In the genomic region with DNA sequence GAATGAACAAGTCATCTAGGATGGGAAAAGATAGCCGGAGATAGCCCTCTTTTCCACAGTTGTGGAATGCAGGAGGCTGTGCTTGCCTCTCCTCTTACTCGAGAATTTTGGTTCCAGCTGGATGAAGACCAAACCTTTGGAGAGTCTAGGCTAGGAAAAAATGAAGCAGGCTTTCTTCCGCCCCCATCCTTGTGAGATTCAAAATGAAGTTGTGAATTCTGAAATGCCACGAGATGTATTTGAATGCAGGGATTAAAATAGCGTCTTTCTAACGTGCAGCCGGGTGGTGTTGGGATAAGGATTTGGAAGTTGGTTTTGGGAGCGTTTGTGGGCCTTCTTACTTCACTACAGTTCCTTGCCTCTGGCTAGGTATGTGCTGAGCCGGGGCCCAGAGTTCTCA, we compare ENCODE assay signal across 14 mouse cellular contexts. TPM values are rescaled to one million over a fixed set of nuclear protein-coding genes. Genes with fewer than 3 reads are reported as not detected.
DNase-seq lines count a peak whose midpoint lies in the region.
"Had no signal": no experiment of that assay in that cellular context is flagged by ENCODE, and none has a peak within 500 bp of the region (broad histone marks: within the 10 kb centered on the region; RNA-seq: fewer than 3 reads in every experiment).

No protein-coding gene starts in this region.

- DNase-seq in heart, adult 11 months = peak; percentile 22
- DNase-seq in heart, postnatal 36 days = no peak
- peak; percentile 90 for DNase-seq in brain, adult 2 months (ENCODE audit: low read depth, low spot score)
- DNase-seq in left cerebral cortex, adult 9 months (ENCODE audit: low spot score in 2 of 2) = peak; percentile 43 to 80
- DNase-seq in right cerebral cortex, postnatal 25 days = peak; percentile 52
- DNase-seq in spleen, adult 12 weeks (ENCODE audit: low spot score) = no peak
- no peak for DNase-seq in heart, postnatal 4 days
- DNase-seq: adrenal gland, postnatal 36 days; cerebellum, adult 11 months; cerebellum, adult 9-11 months; kidney, postnatal 36 days; lung, adult 2 months; lung, postnatal 14 days had no signal

- intact Hi-C loops in heart, postnatal 36 days (cut with DNase I) = no loop called here

RNA-seq across cellular contexts. Expression of a gene that starts 6.8 kb away (rescaled TPM):
- under 1 TPM in 1 of 2 experiments, not detected in 1; 0.14 TPM for total RNA-seq in heart, postnatal 36 days (2021)
- under 1 TPM; 0.52 to 0.60 TPM for total RNA-seq in heart, postnatal 4 days (2021)
- total RNA-seq: common myeloid progenitor, adult 5-6 weeks had no signal

Comparison
In these comparisons a context has a peak if more than half of its experiments do, and no peak if none do; other contexts are left out.
1. DNase-seq: peak in heart, adult 11 months (single experiment), brain, adult 2 months (single experiment), left cerebral cortex, adult 9 months (2 of 2) and right cerebral cortex, postnatal 25 days (single experiment); none in heart, postnatal 36 days (0 of 2), spleen, adult 12 weeks (single experiment) and heart, postnatal 4 days (single experiment).